Mouse (Mus musculus) forebrain, postnatal 0 days (tissue): Measurements from ENCODE around the gene Uvrag. TPM values are rescaled to one million over a fixed set of nuclear protein-coding genes. Genes with fewer than 3 reads are reported as not detected.

Experiments
- ATAC-seq: fragments of 200-750 bp; cut with Nextera tagmentation; 2 replicates; pipeline ENCODE4 v1.8.0; 2017; ENCODE audit warnings: mild to moderate bottlenecking, moderate library complexity
- DNase-seq: peaks from one replicate; pipeline ENCODE4 v3.0.0-alpha.2; 2015
- H3K27ac ChIP-seq: fragments of 300-500 bp; sonication (generic); 2 replicates; pipeline ENCODE4 v1.5.1; 2014; ENCODE audit warnings: low read depth, mild to moderate bottlenecking, antibody characterized with exemption, low read length, moderate library complexity, mixed read lengths
- H3K27me3 ChIP-seq: fragments of 300-500 bp; sonication (generic); 2 replicates; pipeline ENCODE4 v1.6.1; 2014; ENCODE audit warnings: mild to moderate bottlenecking, low read length, mixed read lengths; ENCODE audit not compliant: insufficient read depth
- H3K36me3 ChIP-seq: fragments of 300-500 bp; sonication (generic); 2 replicates; pipeline ENCODE4 v1.6.1; 2014; ENCODE audit warnings: mild to moderate bottlenecking, moderate library complexity; ENCODE audit not compliant: insufficient read depth
- H3K4me1 ChIP-seq: fragments of 300-500 bp; sonication (generic); 2 replicates; pipeline ENCODE4 v1.6.1; 2014; ENCODE audit warnings: antibody characterized with exemption; ENCODE audit not compliant: insufficient read depth
- H3K4me2 ChIP-seq: fragments of 300-500 bp; sonication (generic); 2 replicates; pipeline ENCODE4 v1.6.1; 2014; ENCODE audit warnings: low read depth, mild to moderate bottlenecking, moderate library complexity
- H3K4me3 ChIP-seq: fragments of 300-500 bp; sonication (generic); 2 replicates; pipeline ENCODE4 v1.5.1; 2014; ENCODE audit warnings: low read depth, low read length, mixed read lengths
- H3K9ac ChIP-seq: fragments of 300-500 bp; sonication (generic); 2 replicates; pipeline ENCODE4 v1.6.1; 2014; ENCODE audit warnings: mild to moderate bottlenecking
- H3K9me3 ChIP-seq: fragments of 300-500 bp; sonication (generic); 2 replicates; pipeline ENCODE4 v1.6.1; 2016; ENCODE audit warnings: low read length
- CTCF ChIP-seq: sonication (generic); IDR thresholded peaks from 2 replicates; pipeline ENCODE4 v1.5.1; 2016; ENCODE audit warnings: antibody characterized with exemption, control low read depth, low read depth
- WGBS: fragments of 180-500 bp; shearing (Covaris S2); extraction: QIAGEN DNeasy Blood & Tissue Kit; methylation state at CpG from one replicate; pipeline ENCODE4 v1.1.7; 2014; 5-methylcytosine and 5-hydroxymethylcytosine counted together
- polyA plus RNA-seq: library from polyadenylated mRNA; unstranded; fragments of >200 nt; fragmentation: Nextera tagmentation; extraction: Ambion mirVana; gene quantifications from 2 replicates; pipeline ENCODE4 v1.2.1, GENCODE M21; 2015
- total RNA-seq: library from RNA; depleted of rRNA; stranded (reverse); fragments of >200 nt; gene quantifications from 2 replicates; pipeline ENCODE4 v1.2.3, GENCODE M21; 2014

Uvrag gene
- total and polyA plus RNA-seq, 2 experiments from 2014 or later: 18.6 to 18.8 TPM

- H3K4me2 ChIP-seq: no peak overlapping the region
- no peak overlapping the region for H3K9ac ChIP-seq
- 0 out of 2 replicates have a peak, but pooled peaks cover 3% of the 10 kb centered on the region for H3K4me1 ChIP-seq
- H3K27me3 ChIP-seq: no peaks in the 10 kb centered on the region
- H3K27ac ChIP-seq: no peak overlapping the region
- no peaks in the 10 kb centered on the region for H3K9me3 ChIP-seq
- WGBS: 49% methylated on average over 7 of the region's 7 CpGs
- no peak for ATAC-seq
- H3K4me3 ChIP-seq: no peak overlapping the region
- no peak for TF ChIP-seq CTCF
- no peak for DNase-seq
- H3K36me3 ChIP-seq: no peaks in the 10 kb centered on the region
Observed at GRCm38 (mm10) chr7:98928336-98929025, 212.5 kb downstream of the Uvrag start.

- DNase-seq (no peak), ATAC-seq (no peak)
- Histone ChIP-seq H3K9me3 (no peaks in the 10 kb centered on the region), H3K9ac (no peak overlapping the region), H3K27ac (no peak overlapping the region), H3K27me3 (no peaks in the 10 kb centered on the region), H3K4me3 (no peak overlapping the region), H3K4me1 (0 out of 2 replicates have a peak, but pooled peaks cover 3% of the 10 kb centered on the region), H3K4me2 (no peak overlapping the region), H3K36me3 (no peaks in the 10 kb centered on the region)
- 76% methylated on average over 10 of the region's 10 CpGs for WGBS
- TF ChIP-seq CTCF: no peak
Observed at GRCm38 (mm10) chr7:98926906-98927528, 213.9 kb downstream of the Uvrag start.

- Histone ChIP-seq H3K4me1 (0 out of 2 replicates have a peak, but pooled peaks cover 3% of the 10 kb centered on the region), H3K9ac (no peak overlapping the region; the same call in 1 of the 2 replicates), H3K27me3 (no peaks in the 10 kb centered on the region), H3K4me2 (0 out of 2 replicates have a peak overlapping the region, but pooled peaks have one; percentile 19), H3K36me3 (no peaks in the 10 kb centered on the region), H3K9me3 (no peaks in the 10 kb centered on the region), H3K4me3 (no peak overlapping the region), H3K27ac (0 out of 2 replicates have a peak overlapping the region, but pooled peaks have one; percentile 46)
- no peak for TF ChIP-seq CTCF
- whole genome bisulfite sequencing: 46% methylated on average over 18 of the region's 18 CpGs
- ATAC-seq: peak; percentile 71
- peak; percentile 48 for DNase-seq
Observed at GRCm38 (mm10) chr7:98924380-98924869, 216.5 kb downstream of the Uvrag start.

GRCm38 (mm10) chr7:98922984-98923383, 218.0 kb downstream of the Uvrag start:
- Histone ChIP-seq H3K4me1 (0 out of 2 replicates have a peak, but pooled peaks cover 3% of the 10 kb centered on the region), H3K9ac (no peak overlapping the region), H3K4me2 (no peak overlapping the region), H3K36me3 (no peaks in the 10 kb centered on the region), H3K4me3 (no peak overlapping the region), H3K9me3 (no peaks in the 10 kb centered on the region), H3K27ac (no peak overlapping the region), H3K27me3 (no peaks in the 10 kb centered on the region)
- DNase-seq (no peak), ATAC-seq (no peak)
- TF ChIP-seq CTCF: no peak
- WGBS: 64% methylated on average over 5 of the region's 5 CpGs

- no peaks in the 10 kb centered on the region for H3K36me3 ChIP-seq
- H3K4me3 ChIP-seq: no peak overlapping the region
- H3K4me1 ChIP-seq: no peaks in the 10 kb centered on the region
- no peak overlapping the region for H3K4me2 ChIP-seq
- H3K27ac ChIP-seq: no peak overlapping the region
- H3K27me3 ChIP-seq: no peaks in the 10 kb centered on the region
- no peak for DNase-seq
- no peak for TF ChIP-seq CTCF
- WGBS: 77% methylated on average over 5 of the region's 5 CpGs
- no peak for ATAC-seq
- H3K9me3 ChIP-seq: no peaks in the 10 kb centered on the region
- no peak overlapping the region for H3K9ac ChIP-seq
Observed at GRCm38 (mm10) chr7:98917407-98917806, 223.5 kb downstream of the Uvrag start.

- H3K36me3 ChIP-seq: no peaks in the 10 kb centered on the region
- no peaks in the 10 kb centered on the region for H3K27me3 ChIP-seq
- ATAC-seq: no peak
- 79% methylated on average over 6 of the region's 6 CpGs for WGBS
- H3K4me3 ChIP-seq: no peak overlapping the region
- H3K4me1 ChIP-seq: no peaks in the 10 kb centered on the region
- DNase-seq: no peak
- H3K27ac ChIP-seq: no peak overlapping the region
- no peak for TF ChIP-seq CTCF
- no peak overlapping the region for H3K9ac ChIP-seq
- H3K9me3 ChIP-seq: no peaks in the 10 kb centered on the region
- H3K4me2 ChIP-seq: no peak overlapping the region
Observed at GRCm38 (mm10) chr7:98916581-98916980, 224.4 kb downstream of the Uvrag start.

GRCm38 (mm10) chr7:98912953-98913360, 228.0 kb downstream of the Uvrag start:
- no peaks in the 10 kb centered on the region for H3K36me3 ChIP-seq
- H3K9ac ChIP-seq: no peak overlapping the region
- no peak for TF ChIP-seq CTCF
- DNase-seq: no peak
- H3K27me3 ChIP-seq: no peaks in the 10 kb centered on the region
- ATAC-seq: no peak
- H3K4me2 ChIP-seq: no peak overlapping the region
- H3K9me3 ChIP-seq: no peaks in the 10 kb centered on the region
- 55% methylated on average over 2 of the region's 2 CpGs for WGBS
- H3K4me1 ChIP-seq: no peaks in the 10 kb centered on the region
- H3K27ac ChIP-seq: no peak overlapping the region
- no peak overlapping the region for H3K4me3 ChIP-seq
